Comparison of ENCODE assay signal across 26 mouse cellular contexts in genomic region chr15:31023766-31024165, GRCm38 (mm10).
"Had no signal": no experiment of that assay in that cellular context is flagged by ENCODE, and none has a peak within 500 bp of the region (broad histone marks: within the 10 kb centered on the region; RNA-seq: fewer than 3 reads in every experiment).

No protein-coding gene starts in this region.

- H3K9me3 ChIP-seq: heart, embryonic 13.5 days; heart, embryonic 15.5 days; hindbrain, embryonic 10.5 days; hindbrain, embryonic 12.5 days; intestine, embryonic 15.5 days; limb, embryonic 10.5 days; limb, embryonic 12.5 days; liver, embryonic 13.5 days; liver, embryonic 15.5 days had no signal

- H3K27me3 ChIP-seq: heart, embryonic 13.5 days; heart, embryonic 15.5 days; hindbrain, embryonic 12.5 days; intestine, embryonic 15.5 days; limb, embryonic 12.5 days; liver, embryonic 13.5 days; liver, embryonic 15.5 days had no signal

- H3K4me3 ChIP-seq: heart, adult 2 months; heart, embryonic 13.5 days; heart, embryonic 15.5 days; hindbrain, embryonic 10.5 days; hindbrain, embryonic 12.5 days; intestine, embryonic 15.5 days; limb, embryonic 10.5 days; limb, embryonic 12.5 days; liver, embryonic 13.5 days; liver, embryonic 15.5 days had no signal

- ATAC-seq: hindbrain, embryonic 16.5 days; inflammation-experienced regulatory T-cells, adult 6 months; intestine, embryonic 15.5 days; intestine, postnatal 0 days had no signal

- H3K4me1 ChIP-seq: heart, embryonic 13.5 days; heart, embryonic 15.5 days; hindbrain, embryonic 10.5 days; hindbrain, embryonic 12.5 days; intestine, embryonic 15.5 days; limb, embryonic 10.5 days; liver, embryonic 13.5 days; liver, embryonic 15.5 days had no signal

- H3K27ac ChIP-seq: heart, adult 2 months; heart, embryonic 13.5 days; heart, embryonic 15.5 days; hindbrain, embryonic 10.5 days; hindbrain, embryonic 12.5 days; hindbrain, embryonic 14.5 days; intestine, embryonic 15.5 days; limb, embryonic 10.5 days; limb, embryonic 12.5 days; liver, embryonic 13.5 days; liver, embryonic 15.5 days had no signal

- H3K4me2 ChIP-seq: heart, embryonic 11.5 days; heart, embryonic 13.5 days; heart, embryonic 15.5 days; hindbrain, embryonic 12.5 days; hindbrain, embryonic 14.5 days; intestine, embryonic 15.5 days; limb, embryonic 12.5 days; liver, embryonic 11.5 days; liver, embryonic 13.5 days; liver, embryonic 15.5 days had no signal

- H3K36me3 ChIP-seq: heart, embryonic 13.5 days; heart, embryonic 15.5 days; intestine, embryonic 15.5 days; limb, embryonic 10.5 days; limb, embryonic 12.5 days; liver, embryonic 13.5 days; liver, embryonic 15.5 days had no signal

- H3K9ac ChIP-seq: heart, embryonic 13.5 days; heart, embryonic 15.5 days; hindbrain, embryonic 12.5 days; hindbrain, embryonic 14.5 days; intestine, embryonic 15.5 days; limb, embryonic 12.5 days; liver, embryonic 13.5 days; liver, embryonic 15.5 days had no signal

- DNase-seq: gastrocnemius, postnatal 14 days; gastrocnemius, postnatal 36 days; heart, adult 2 months; heart, postnatal 4 days; kidney, adult 18-20 months; kidney, adult 8-10 months; kidney, postnatal 14 days; kidney, postnatal 36 days; layer of hippocampus, adult 9-11 months; layer of hippocampus, postnatal 36 days; liver; liver, embryonic 13.5 days had no signal
